Mouse (Mus musculus) R1 (cell line): ENCODE data around the gene Gm21858.
"Not testable (repeated sequence)": the region's sequence is repeated elsewhere in the genome, so short reads cannot be mapped to it uniquely, and the experiment has no call there.

ENCODE experiments used
- DNase-seq: peaks from one replicate; pipeline ENCODE4 v3.0.0-alpha.2; 2018; ENCODE audit warnings: low read depth, low spot score

Gene Gm21858

DNA sequence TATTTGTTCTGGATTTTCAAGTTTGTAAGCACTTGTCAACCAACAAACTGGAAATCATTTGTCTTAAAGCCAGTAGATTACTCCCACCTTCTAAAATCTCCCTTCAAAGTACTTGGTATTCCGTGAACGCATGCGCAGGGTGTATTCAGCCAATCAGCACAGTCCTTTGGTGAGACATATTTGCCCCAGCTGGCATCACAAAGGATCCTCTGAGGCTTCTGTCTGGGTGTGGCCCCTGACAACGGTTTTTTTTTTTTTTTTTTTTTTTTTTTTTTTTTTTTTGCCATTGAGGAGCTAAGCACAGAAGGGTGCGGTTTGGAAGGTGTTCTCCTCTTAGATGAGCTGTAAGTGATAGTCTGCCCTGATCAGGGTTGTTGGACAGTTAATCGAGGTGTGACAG, at the start of gene Gm21858:
Gene Gm21858 (plus strand): TSS at position 301 of the 400 bp plus-strand sequence.
- DNase-seq = not testable (repeated sequence)
